Mouse (Mus musculus) heart, embryonic 12.5 days (tissue): Measurements from ENCODE around the gene Fam169b. TPM values are rescaled to one million over a fixed set of nuclear protein-coding genes. Genes with fewer than 3 reads are reported as not detected.

Source experiments
- polyA plus RNA-seq: library from polyadenylated mRNA; unstranded; fragments of >200 nt; fragmentation: Nextera tagmentation; extraction: Ambion mirVana; gene quantifications from 2 replicates; pipeline ENCODE4 v1.2.1, GENCODE M21; 2016

Fam169b gene
- polyA plus RNA-seq, 1 experiment from 2014 or later: 0.15 TPM

Other genes starting within 250 kb of the Fam169b start
- gene Pgpep1l, start 9.6 kb upstream of the Fam169b start, polyA plus RNA-seq: 0.50 TPM in 1 of 2 replicates, not detected in the other